Mouse (Mus musculus) liver, embryonic 16.5 days (tissue): Measurements from ENCODE around the gene Cln5. TPM values are rescaled to one million over a fixed set of nuclear protein-coding genes. Genes with fewer than 3 reads are reported as not detected.

Experiments used
- ATAC-seq: fragments of 200-750 bp; cut with Nextera tagmentation; 2 replicates; pipeline ENCODE4 v1.8.0; 2017; ENCODE audit warnings: low read depth, mild to moderate bottlenecking, moderate number of reproducible peaks, moderate library complexity
- H3K27ac ChIP-seq: fragments of 300-500 bp; sonication (generic); 2 replicates; pipeline ENCODE4 v1.5.1; 2014; ENCODE audit warnings: mild to moderate bottlenecking, low read length
- H3K27me3 ChIP-seq: fragments of 300-500 bp; sonication (generic); 2 replicates; pipeline ENCODE4 v1.6.1; 2014; ENCODE audit warnings: low read depth, low read length, mixed read lengths; ENCODE audit not compliant: control insufficient read depth, insufficient read depth
- H3K36me3 ChIP-seq: fragments of 300-500 bp; sonication (generic); 2 replicates; pipeline ENCODE4 v1.6.1; 2014; ENCODE audit warnings: mild to moderate bottlenecking; ENCODE audit not compliant: control insufficient read depth, insufficient read depth
- H3K4me1 ChIP-seq: fragments of 300-500 bp; sonication (generic); 2 replicates; pipeline ENCODE4 v1.6.1; 2014; ENCODE audit warnings: low read depth, low read length, mixed read lengths; ENCODE audit not compliant: control insufficient read depth
- H3K4me2 ChIP-seq: fragments of 300-500 bp; sonication (generic); 2 replicates; pipeline ENCODE4 v1.6.1; 2014; ENCODE audit warnings: low read depth, low read length, mixed read lengths
- H3K4me3 ChIP-seq: fragments of 300-500 bp; sonication (generic); 2 replicates; pipeline ENCODE4 v1.5.1; 2014; ENCODE audit warnings: low read depth, mild to moderate bottlenecking, low read length
- H3K9ac ChIP-seq: fragments of 300-500 bp; sonication (generic); 2 replicates; pipeline ENCODE4 v1.6.1; 2014; ENCODE audit warnings: low read depth, low read length
- H3K9me3 ChIP-seq: fragments of 300-500 bp; sonication (generic); replicated peaks from 2 replicates; pipeline ENCODE4 v1.6.1; 2016; ENCODE audit warnings: low read length; ENCODE audit not compliant: control insufficient read depth
- WGBS: fragments of 180-500 bp; shearing (Covaris S2); extraction: QIAGEN DNeasy Blood & Tissue Kit; methylation state at CpG from one replicate; pipeline ENCODE4 v1.1.7; 2014; ENCODE audit not compliant: insufficient replicate concordance; 5-methylcytosine and 5-hydroxymethylcytosine counted together
- polyA plus RNA-seq: library from polyadenylated mRNA; unstranded; fragments of >200 nt; fragmentation: Nextera tagmentation; extraction: Ambion mirVana; gene quantifications from 2 replicates; pipeline ENCODE4 v1.2.1, GENCODE M21; 2015

Gene Cln5
- polyA plus RNA-seq, 1 experiment from 2014 or later = 17.0 TPM

- H3K9me3 ChIP-seq = no peaks in the 10 kb centered on the region
- no peak overlapping the region for H3K9ac ChIP-seq
- H3K27me3 ChIP-seq = no peaks in the 10 kb centered on the region
- H3K4me3 ChIP-seq = no peak overlapping the region
- no peak overlapping the region for H3K4me2 ChIP-seq
- 65% methylated on average over 6 of the region's 6 CpGs for WGBS
- H3K36me3 ChIP-seq = peaks cover 39% of the 10 kb centered on the region
- ATAC-seq = no peak
- H3K27ac ChIP-seq = no peak overlapping the region
- H3K4me1 ChIP-seq = peaks cover 24% of the 10 kb centered on the region
Observed at GRCm38 (mm10) chr14:103088624-103089023, 18.6 kb downstream of the Cln5 start.

DNA sequence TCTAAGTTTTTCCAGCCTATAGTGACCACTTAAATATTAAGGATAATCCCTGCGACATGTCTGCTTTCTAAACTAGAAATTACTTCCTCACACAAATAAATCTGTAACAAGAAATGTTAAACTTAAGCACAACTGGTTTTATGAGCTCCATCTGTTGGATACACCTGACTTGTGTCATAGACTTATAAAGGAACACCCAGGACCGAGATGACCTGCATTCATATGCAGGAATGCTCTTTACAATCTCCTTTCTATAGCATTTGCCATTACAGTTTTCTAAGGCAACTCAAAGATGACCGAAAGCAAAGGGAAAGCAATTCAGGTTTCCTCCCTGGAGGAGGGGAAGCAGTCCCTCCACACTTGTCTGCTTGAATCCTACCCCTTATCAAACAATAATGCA is 23.2 kb downstream of the Cln5 start:
- H3K9me3 ChIP-seq = no peaks in the 10 kb centered on the region
- H3K4me3 ChIP-seq = no peak overlapping the region
- WGBS = 81% methylated on average over 3 of the region's 3 CpGs
- H3K4me1 ChIP-seq = peaks cover 16% of the 10 kb centered on the region
- no peak overlapping the region for H3K4me2 ChIP-seq
- H3K36me3 ChIP-seq = peaks cover 28% of the 10 kb centered on the region
- H3K27ac ChIP-seq = no peak overlapping the region
- no peak for ATAC-seq
- no peak overlapping the region for H3K9ac ChIP-seq
- H3K27me3 ChIP-seq = no peaks in the 10 kb centered on the region

DNA sequence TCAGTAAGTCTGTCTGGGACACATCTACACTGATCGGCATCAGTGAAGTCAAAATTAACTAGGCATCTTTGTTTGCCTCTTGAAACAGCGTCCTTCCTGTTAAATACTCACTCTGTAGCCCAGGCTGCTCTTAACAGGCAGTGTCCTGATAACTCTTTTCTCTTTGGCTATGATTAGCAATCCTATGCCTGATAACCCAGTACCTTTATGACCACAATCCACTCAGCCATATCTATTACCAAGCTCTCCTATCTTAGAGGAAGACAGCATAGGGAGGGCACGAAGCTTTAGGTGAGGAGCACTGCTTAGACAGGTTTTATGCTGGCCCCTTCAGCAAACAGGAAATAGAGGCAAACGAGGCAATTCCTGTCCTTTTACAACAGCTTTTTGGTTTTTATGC is 23.7 kb downstream of the Cln5 start:
- Histone ChIP-seq H3K36me3 (peaks cover 27% of the 10 kb centered on the region), H3K4me2 (no peak overlapping the region), H3K27ac (no peak overlapping the region), H3K4me3 (no peak overlapping the region), H3K4me1 (peaks cover 16% of the 10 kb centered on the region), H3K9me3 (no peaks in the 10 kb centered on the region), H3K27me3 (no peaks in the 10 kb centered on the region), H3K9ac (no peak overlapping the region)
- ATAC-seq = no peak
- 28% methylated on average over 4 of the region's 4 CpGs for WGBS

DNA sequence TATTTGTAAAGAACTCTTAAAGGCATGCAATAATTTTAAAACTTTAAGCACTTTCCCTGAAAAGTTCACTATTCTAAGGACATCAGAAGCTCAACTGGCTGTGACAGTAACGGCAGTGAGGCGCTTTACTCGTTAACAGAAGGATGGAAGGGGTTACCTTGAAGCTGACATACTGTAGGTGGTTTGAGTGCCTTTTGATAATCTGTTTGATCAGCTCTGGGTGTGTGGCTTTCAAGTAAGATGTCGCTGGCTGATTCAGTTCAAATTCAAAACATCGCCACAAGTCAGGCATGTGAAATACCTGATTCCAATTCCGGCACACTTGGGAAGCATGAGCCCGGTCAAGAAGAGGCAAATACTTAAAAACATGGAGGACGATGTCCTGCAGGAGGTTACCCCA is 25.0 kb downstream of the Cln5 start:
- Histone ChIP-seq H3K4me2 (no peak overlapping the region), H3K4me1 (peaks cover 16% of the 10 kb centered on the region), H3K9me3 (no peaks in the 10 kb centered on the region), H3K4me3 (no peak overlapping the region), H3K27me3 (no peaks in the 10 kb centered on the region), H3K9ac (no peak overlapping the region), H3K27ac (no peak overlapping the region), H3K36me3 (peaks cover 22% of the 10 kb centered on the region)
- no peak for ATAC-seq
- 89% methylated on average over 8 of the region's 8 CpGs for WGBS

GRCm38 (mm10) chr14:103095826-103096225 is 25.8 kb downstream of the Cln5 start:
- Histone ChIP-seq H3K4me2 (no peak overlapping the region), H3K9me3 (no peaks in the 10 kb centered on the region), H3K36me3 (peaks cover 19% of the 10 kb centered on the region), H3K4me1 (peaks cover 20% of the 10 kb centered on the region), H3K4me3 (no peak overlapping the region), H3K27me3 (no peaks in the 10 kb centered on the region), H3K9ac (no peak overlapping the region), H3K27ac (no peak overlapping the region)
- no peak for ATAC-seq
- WGBS = 81% methylated on average over 8 of the region's 8 CpGs

- Histone ChIP-seq H3K27ac (no peak overlapping the region), H3K27me3 (no peaks in the 10 kb centered on the region), H3K4me1 (peaks cover 20% of the 10 kb centered on the region), H3K9me3 (no peaks in the 10 kb centered on the region), H3K9ac (no peak overlapping the region), H3K4me2 (no peak overlapping the region), H3K36me3 (peaks cover 13% of the 10 kb centered on the region), H3K4me3 (no peak overlapping the region)
- no peak for ATAC-seq
- 72% methylated on average over 6 of the region's 6 CpGs for WGBS
Observed at GRCm38 (mm10) chr14:103096621-103097020, 26.6 kb downstream of the Cln5 start.

DNA sequence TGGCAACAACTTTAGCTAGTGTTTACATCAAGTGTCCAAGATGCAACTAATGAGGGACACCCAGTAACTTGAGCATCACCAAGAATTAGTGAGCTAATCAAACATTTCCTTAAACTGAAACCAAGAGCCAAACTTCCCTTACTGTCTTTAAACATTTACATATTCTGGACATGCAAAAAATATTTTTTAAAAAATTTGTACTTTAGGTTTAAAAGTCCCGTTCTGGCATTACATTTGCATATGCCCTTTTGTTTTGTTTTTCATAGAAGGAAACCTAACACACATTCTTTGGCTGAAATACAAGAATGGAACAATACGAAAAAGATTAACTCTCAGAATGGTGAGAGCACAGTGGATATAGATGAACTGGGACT is 28.2 kb downstream of the Cln5 start:
- peak overlapping the region; percentile 99 for H3K9ac ChIP-seq
- H3K4me3 ChIP-seq = peak overlapping the region; percentile 96
- no peaks in the 10 kb centered on the region for H3K27me3 ChIP-seq
- WGBS = 1% methylated on average over 2 of the region's 2 CpGs
- no peaks in the 10 kb centered on the region for H3K9me3 ChIP-seq
- H3K4me2 ChIP-seq = peak overlapping the region; percentile 70
- peaks cover 20% of the 10 kb centered on the region for H3K4me1 ChIP-seq
- ATAC-seq = no peak
- H3K36me3 ChIP-seq = peaks cover 7% of the 10 kb centered on the region
- peak overlapping the region; percentile 100 for H3K27ac ChIP-seq

GRCm38 (mm10) chr14:103098587-103099235 is 28.7 kb downstream of the Cln5 start:
- H3K9me3 ChIP-seq = no peaks in the 10 kb centered on the region
- peak; percentile 80 for ATAC-seq
- H3K36me3 ChIP-seq = peaks cover 7% of the 10 kb centered on the region
- peak overlapping the region; percentile 70 for H3K4me2 ChIP-seq
- peaks cover 20% of the 10 kb centered on the region for H3K4me1 ChIP-seq
- H3K4me3 ChIP-seq = peak overlapping the region; percentile 96
- no peaks in the 10 kb centered on the region for H3K27me3 ChIP-seq
- WGBS = 0% methylated on average over 65 of the region's 86 CpGs
- peak overlapping the region; percentile 99 for H3K9ac ChIP-seq
- peak overlapping the region; percentile 100 for H3K27ac ChIP-seq

DNA sequence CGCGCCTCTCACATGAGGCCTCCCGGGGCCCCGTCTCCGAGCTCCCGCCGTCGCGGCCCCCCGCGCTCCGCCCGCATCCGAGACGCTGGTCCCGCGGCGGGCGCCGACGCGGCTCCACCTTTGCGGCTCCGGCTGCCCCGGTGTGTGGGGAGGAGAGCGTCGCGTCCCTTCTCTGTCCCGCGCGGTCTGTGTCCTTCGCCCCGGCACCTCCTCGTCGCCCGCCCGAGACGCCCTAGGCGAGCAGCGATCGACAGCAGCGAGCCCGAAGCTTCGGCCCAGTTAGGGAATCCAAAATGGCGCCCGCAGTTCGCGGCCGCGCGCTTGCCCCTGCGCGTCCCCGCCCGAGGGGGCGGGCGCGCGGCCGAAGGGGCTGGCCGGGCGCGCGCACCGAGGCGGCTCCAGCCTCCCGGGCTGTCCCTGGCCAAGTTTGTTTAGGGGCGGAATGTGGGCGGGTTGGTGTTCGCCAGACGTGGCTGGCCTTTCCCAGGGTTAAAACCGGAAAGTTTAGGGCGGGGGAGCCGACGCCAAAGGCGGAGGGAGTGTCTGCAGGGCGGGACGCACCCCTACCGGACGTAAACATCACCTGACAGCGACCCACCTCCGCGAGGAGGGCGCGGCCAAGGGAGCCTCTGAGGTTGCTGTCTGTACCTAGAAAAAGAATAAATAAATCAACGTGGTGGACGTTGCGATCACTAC is 29.4 kb downstream of the Cln5 start, which contains the start of gene Fbxl3:
Gene Fbxl3, minus strand, starts transcription at position 329 of the 696 bp plus-strand sequence.
- ATAC-seq = peak; percentile 90
- H3K4me1 ChIP-seq = peaks cover 20% of the 10 kb centered on the region
- no peaks in the 10 kb centered on the region for H3K9me3 ChIP-seq
- H3K36me3 ChIP-seq = peaks cover 7% of the 10 kb centered on the region
- WGBS = under 1% methylated on average over 78 of the region's 88 CpGs
- H3K27ac ChIP-seq = peak within 1 kb of the TSS; percentile 100
- peak within 1 kb of the TSS; percentile 99 for H3K9ac ChIP-seq
- H3K4me2 ChIP-seq = peak within 1 kb of the TSS; percentile 70
- H3K4me3 ChIP-seq = peak within 1 kb of the TSS; percentile 96
- H3K27me3 ChIP-seq = no peaks in the 10 kb centered on the region
